Mouse (Mus musculus) CD8-positive naive resting alpha-beta T cell, adult 57 days (primary cell): ENCODE measurements around the gene Nkx2-9. TPM values are rescaled to one million over a fixed set of nuclear protein-coding genes. Genes with fewer than 3 reads are reported as not detected.

Experiments used
- total RNA-seq: library from RNA; stranded (reverse); gene quantifications from one replicate; pipeline ENCODE4 v1.2.4, GENCODE M21; 2023

The Nkx2-9 gene
- total RNA-seq: not detected

GRCm38 (mm10) chr12:56612761-56613437 lies at the start of gene Nkx2-9:
Gene Nkx2-9, minus strand, starts transcription at chr12:56613284.

Other genes starting within 250 kb of the Nkx2-9 start
- gene Nkx2-1, start 76.4 kb downstream of the Nkx2-9 start, total RNA-seq: not detected
- gene Pax9, start 78.5 kb upstream of the Nkx2-9 start, total RNA-seq: not detected